Mouse (Mus musculus) monocyte, adult 5-6 weeks (primary cell): Measurements from ENCODE around the gene Hdac1. TPM values are rescaled to one million over a fixed set of nuclear protein-coding genes. Genes with fewer than 3 reads are reported as not detected.
A peak's percentile ranks its signal among the peaks of the same experiment; 100 is the strongest.

ENCODE experiments used
- ATAC-seq: fragments of 153-309, 156-312 bp; replicated peaks from 2 replicates; pipeline ENCODE4 v1.8.0; 2017; ENCODE audit warnings: mild to moderate bottlenecking; ENCODE audit not compliant: low TSS enrichment, insufficient number of reproducible peaks, severe bottlenecking, poor library complexity, low FRiP score
- total RNA-seq: library from RNA; stranded (forward); fragments of 200-1000, 200-491, 200-594 nt; gene quantifications from 3 replicates; pipeline ENCODE4 v1.2.3, GENCODE M21; 2017

Gene Hdac1
- total RNA-seq, 1 experiment from 2014 or later = 82.2 TPM

DNA sequence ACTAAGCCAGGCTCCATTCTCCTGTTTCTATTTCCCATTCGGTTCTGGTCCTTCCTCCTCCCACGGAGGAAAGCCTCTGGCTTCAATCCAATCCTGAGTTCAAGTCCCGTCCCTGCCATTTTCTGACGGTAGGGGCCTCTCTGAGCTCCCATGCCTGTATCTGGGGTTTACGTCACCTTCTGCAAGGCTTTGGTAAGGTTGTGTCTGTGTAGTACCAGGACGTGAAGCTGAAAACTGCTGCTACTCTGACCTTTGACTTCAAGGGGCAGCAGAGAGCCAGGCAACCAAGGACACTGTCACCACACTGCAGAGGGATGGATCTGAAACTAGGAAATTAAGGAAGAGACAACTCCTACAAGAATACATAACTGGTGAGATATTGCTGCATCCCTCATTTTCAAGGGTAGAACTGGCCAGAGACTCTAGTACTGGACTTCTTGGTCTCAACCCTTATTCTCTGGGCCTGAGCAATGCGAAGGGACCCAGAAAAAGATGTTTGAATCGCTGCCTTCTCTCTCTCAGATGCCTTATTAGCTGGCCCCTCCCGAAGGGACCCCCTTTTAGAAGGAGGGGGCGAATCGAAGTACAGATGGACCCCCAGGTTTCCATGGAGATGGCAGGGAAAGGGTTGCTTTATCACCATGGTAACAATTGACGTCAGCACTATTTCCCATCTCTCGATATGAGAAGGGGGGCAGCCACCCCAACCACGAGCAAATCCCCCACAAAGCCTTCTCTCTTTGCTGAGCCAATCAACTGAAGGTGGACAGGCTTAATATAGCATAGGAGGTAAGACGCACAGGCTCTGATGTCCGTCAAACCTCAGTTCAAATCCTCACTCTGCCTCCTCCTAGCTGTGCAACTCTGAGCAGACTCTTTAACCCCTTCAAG lies 46.6 kb downstream of the Hdac1 start:
- ATAC-seq = peak; percentile 72

DNA sequence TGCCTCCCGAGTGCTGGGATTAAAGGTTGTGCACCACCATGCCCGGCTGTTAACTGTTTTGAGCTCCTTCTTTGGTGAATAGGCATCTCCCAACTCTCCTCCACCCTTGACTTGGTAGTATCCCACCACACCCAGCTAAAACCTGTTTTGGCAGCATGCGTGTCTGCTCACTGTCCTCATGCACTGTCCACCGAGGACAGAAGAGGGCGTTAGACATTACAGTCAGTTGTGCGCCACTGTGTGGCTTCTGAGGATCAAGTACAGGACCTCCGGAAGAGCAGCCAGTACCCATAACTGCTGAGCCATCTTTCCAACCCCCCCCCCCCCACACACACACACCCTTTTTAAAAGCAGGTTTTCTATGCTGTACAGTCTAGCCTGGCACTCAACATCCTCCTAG lies 47.8 kb downstream of the Hdac1 start:
- ATAC-seq = no peak

DNA sequence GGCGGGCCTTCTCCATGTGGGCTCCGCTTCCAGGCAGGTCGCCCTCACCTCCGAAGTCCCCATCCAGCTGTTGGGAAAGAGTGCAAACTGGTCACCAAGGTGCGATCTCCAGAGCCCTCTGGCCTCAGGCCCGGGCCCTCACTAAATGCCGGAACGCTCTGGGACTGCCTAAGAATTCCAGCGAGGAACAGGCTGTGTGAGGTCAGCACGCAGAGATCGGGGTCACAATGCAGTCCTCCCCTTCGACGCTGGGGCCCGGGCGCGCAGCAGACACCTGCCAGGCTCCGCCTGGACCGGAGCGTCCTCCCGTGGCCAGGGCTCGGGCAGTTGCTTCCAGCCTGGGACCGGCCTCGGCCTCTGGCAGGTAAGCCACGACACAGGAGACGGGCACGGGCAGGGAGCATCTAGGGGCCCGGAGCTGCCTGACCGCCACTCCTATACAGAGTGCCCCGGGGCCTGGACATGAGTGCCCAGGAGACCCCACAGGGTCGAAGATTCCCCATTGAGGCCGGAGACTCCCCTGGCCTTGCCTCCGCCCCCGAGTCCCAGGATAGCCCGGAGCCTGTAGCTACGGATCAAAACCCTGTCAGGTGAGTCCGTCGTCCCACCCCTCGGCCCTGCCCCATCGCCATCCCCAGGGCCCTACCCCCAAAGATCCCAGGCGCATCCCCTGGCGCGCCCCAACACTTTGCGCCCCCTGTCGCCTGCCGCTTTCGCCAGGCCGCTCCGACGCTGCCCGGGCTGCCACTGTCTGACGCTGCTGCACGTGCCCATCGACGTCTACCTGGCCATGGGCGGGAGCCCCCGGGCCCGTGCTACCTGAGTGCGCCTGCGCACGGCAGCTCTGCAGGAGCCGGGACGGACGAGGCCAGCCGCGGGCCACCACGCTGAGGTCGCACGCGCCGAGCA lies 51.3 kb downstream of the Hdac1 start, which contains the start of the genes Tssk3 and Fam229a:
Gene Tssk3 (minus strand): TSS at position 51 of the 909 bp plus-strand sequence.
Gene Fam229a (plus strand): TSS at position 219 of the 909 bp plus-strand sequence.
- ATAC-seq = no peak

DNA sequence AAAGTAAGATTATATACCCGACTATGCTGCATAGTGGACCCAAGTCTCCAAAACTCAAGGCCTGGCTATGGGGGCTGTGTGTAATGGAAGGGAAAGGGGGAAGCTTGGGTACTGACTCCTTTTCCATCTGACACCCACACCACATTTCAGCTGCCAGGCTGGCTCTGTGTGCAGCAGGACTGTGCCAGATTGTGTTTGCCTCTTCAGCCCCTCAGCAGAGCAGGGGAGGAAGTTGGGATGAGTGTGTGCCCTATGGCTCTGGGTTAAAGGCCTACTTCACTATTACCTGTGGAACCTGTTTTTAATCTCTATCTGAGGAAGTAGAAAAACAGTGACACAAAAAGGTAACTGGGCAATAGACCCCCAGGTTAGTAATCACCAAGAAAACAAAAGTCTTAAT lies 61.4 kb downstream of the Hdac1 start:
- ATAC-seq = no peak

DNA sequence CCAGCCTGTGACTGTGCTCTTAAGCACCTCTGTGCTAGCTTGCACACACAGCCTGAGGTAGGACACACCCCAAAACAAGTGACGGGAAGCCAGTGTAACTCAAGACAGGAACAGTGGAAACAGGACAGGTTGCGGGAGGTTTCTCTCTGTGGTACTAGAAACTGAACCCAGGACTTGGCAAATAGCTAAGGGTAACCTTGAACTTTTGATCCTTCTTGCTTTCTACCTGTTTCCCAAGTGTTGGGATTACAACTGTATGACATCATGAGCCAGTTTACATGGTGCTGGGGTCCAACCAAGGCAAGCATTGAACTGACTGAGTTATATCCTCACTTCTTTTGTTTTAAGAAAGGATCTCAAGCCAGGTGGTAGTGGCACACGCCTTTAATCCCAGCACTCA lies 62.6 kb downstream of the Hdac1 start:
- ATAC-seq = no peak

DNA sequence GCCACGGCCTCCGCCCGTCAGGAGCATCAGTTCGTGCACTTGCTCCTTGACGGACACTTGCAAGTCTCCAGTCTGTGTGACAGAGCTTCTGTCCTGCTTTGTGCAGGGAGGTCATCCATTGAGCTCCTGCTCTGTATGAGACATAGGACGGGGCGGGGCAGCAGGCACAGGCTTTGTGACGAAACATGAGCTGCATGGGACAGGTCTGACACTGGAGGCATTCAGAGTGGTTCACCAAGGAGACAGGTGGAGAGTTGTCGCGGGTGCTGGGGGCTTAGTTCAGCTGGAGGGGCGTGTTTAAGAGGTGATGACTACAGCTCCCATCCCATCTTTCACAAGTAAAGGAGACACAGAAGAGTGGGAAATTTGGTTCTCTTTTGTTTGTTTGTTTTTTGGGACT lies 66.5 kb downstream of the Hdac1 start:
- no peak for ATAC-seq

Other genes starting within 250 kb of the Hdac1 start
- gene Rbbp4, start 207.3 kb downstream of the Hdac1 start, total RNA-seq = 82.3 to 106 TPM (median 84.6 TPM) in 3 replicates
- gene Zbtb8os, start 207.0 kb downstream of the Hdac1 start, total RNA-seq = 58.5 to 68.8 TPM (median 66.8 TPM) in 3 replicates
- gene Zbtb8a, start 164.6 kb downstream of the Hdac1 start, total RNA-seq = 1.7 to 7.3 TPM (median 4.5 TPM) in 3 replicates
- gene Zbtb8b, start 101.9 kb downstream of the Hdac1 start, total RNA-seq = not detected in 3 replicates
- gene Bsdc1, start 81.1 kb downstream of the Hdac1 start, total RNA-seq = 52.2 to 66.3 TPM (median 52.5 TPM) in 3 replicates
- not detected in 3 replicates for gene Tssk3, start 51.7 kb downstream of the Hdac1 start, total RNA-seq
- not detected in 3 replicates for gene Fam229a, start 51.5 kb downstream of the Hdac1 start, total RNA-seq
- 11.7 to 14.4 TPM (median 14.4 TPM) in 3 replicates for gene Marcksl1, start 29.1 kb downstream of the Hdac1 start, total RNA-seq
- 122 to 412 TPM (median 167 TPM) in 3 replicates for gene Lck, start 30.9 kb upstream of the Hdac1 start, total RNA-seq
- gene Fam167b, start 35.8 kb upstream of the Hdac1 start, total RNA-seq = not detected in 3 replicates
- gene Eif3i, start 57.9 kb upstream of the Hdac1 start, total RNA-seq = 109 to 129 TPM (median 125 TPM) in 3 replicates
- 189 to 234 TPM (median 226 TPM) in 3 replicates for gene Tmem234, start 58.0 kb upstream of the Hdac1 start, total RNA-seq
- 0.78 TPM in 1 of 3 replicates, not detected in the others for gene Dcdc2b, start 71.5 kb upstream of the Hdac1 start, total RNA-seq
- gene Iqcc, start 76.4 kb upstream of the Hdac1 start, total RNA-seq = 13.5 to 20.9 TPM (median 15.1 TPM) in 3 replicates
- 30.9 to 112 TPM (median 62.0 TPM) in 3 replicates for gene Ccdc28b, start 81.2 kb upstream of the Hdac1 start, total RNA-seq
- 27.6 to 67.4 TPM (median 64.4 TPM) in 3 replicates for gene Txlna, start 98.4 kb upstream of the Hdac1 start, total RNA-seq
- 16.8 to 32.2 TPM (median 18.2 TPM) in 3 replicates for gene Kpna6, start 130.1 kb upstream of the Hdac1 start, total RNA-seq
- 4.0 to 6.4 TPM (median 4.1 TPM) in 3 replicates for gene Tmem39b, start 154.1 kb upstream of the Hdac1 start, total RNA-seq
- gene Khdrbs1, start 199.6 kb upstream of the Hdac1 start, total RNA-seq = 89.2 to 110 TPM (median 89.5 TPM) in 3 replicates